Mouse (Mus musculus): ENCODE results near the gene Tex22. TPM values are rescaled to one million over a fixed set of nuclear protein-coding genes. Genes with fewer than 3 reads are reported as not detected.

The Tex22 gene
- total RNA-seq (2021) (under 1 TPM; 0.21 to 0.27 TPM), polyA plus RNA-seq (2012; rRNA removed) (0.50 TPM in 1 of 2 replicates, not detected in the other)
- long read RNA-seq: 0 reads

DNA sequence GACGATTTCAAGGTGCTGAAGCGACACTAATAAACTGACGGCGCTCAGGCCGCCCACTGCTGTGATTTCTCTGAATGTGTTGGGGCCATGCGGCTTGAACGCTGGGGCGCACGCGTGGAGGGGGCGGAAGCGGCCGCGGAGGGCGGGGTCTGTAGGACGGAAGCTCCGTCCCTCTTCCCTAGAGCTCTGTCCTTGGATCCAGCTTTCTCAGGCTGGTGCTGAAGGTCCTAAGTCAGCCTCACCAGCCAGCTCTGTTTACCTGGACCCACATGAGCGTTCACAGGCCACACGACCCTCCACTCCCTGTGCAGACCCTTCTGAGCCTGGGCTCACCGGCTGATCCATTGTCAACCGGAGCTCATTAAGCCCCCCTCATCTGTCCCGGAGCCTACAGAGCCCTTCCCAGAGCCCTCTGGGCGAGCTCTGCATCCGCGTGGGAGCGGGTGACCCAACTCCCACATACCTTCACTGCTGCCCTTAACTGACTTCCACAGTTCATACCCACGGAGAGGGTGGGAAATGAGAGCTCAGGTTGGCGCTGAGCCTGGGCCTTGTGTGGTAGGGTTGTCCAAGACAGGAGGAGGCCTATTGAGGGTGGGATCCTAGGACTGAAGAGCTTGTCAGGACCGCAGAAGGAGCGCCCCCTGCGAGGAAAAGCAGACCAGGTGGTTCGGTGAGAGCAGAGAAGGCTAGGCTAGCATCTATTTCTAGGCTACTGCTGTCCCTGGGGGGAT lies at the start of gene Tex22:
Gene Tex22, plus strand, starts transcription at position 174 of the 734 bp plus-strand sequence.
- intact Hi-C loops (cut with DNase I): loop anchor here (1.0 to 10.0 kb wide), 4 partner anchors 23 to 200 kb away; no protein-coding TSS in a partner anchor
- TF ChIP-seq POLR2A (IDR thresholded peaks at IDR 0.05; ENCODE audit: insufficient read depth, low read depth, low read length): peak; percentile 98
- TF ChIP-seq CTCF (IDR thresholded peaks at IDR 0.05): no peak
- TF ChIP-seq EP300 (IDR thresholded peaks at IDR 0.05; ENCODE audit: insufficient read depth, low read depth, low read length): peak; percentile 79

DNA sequence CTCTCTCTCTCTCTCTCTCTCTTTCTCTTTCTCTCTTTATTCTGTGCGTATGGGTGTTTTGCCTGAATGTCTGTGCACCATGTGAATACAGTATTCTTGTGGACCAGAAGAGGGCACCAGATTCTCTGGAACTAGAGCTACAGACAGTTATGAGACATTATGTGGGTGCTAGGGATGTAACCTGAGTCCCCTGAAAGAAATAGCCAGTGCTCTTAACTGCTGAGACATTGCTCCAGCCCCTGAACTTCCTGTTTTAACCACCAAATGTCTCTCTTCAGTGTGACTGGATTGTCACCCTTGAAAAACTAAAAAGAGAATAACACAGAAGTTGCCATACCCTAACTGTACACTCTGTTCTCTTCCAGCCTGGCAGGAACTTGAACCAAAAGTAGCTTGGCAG lies 47.7 kb upstream of the Tex22 start:
- no peak for DNase-seq
- H3K27ac ChIP-seq: no peak overlapping the region
- H3K4me1 ChIP-seq (ENCODE audit: control insufficient read depth, insufficient read depth, low read length): peaks cover 14% of the 10 kb centered on the region
- no peak overlapping the region for H3K4me3 ChIP-seq
- H3K79me2 ChIP-seq (replicated peaks; ENCODE audit: control insufficient read depth, insufficient read depth, low read length): peaks cover 3% of the 10 kb centered on the region; the same call in 1 of the 2 replicates
- WGBS: 96% methylated on average over 1 of the region's 1 CpGs
- H3K9ac ChIP-seq (ENCODE audit: low read depth, low read length): no peak overlapping the region
- intact Hi-C loops (cut with DNase I): no loop called here
- no peak for TF ChIP-seq POLR2A (IDR thresholded peaks at IDR 0.05; ENCODE audit: insufficient read depth, low read depth, low read length)
- no peak for TF ChIP-seq EP300 (IDR thresholded peaks at IDR 0.05; ENCODE audit: insufficient read depth, low read depth, low read length)
- TF ChIP-seq CTCF (IDR thresholded peaks at IDR 0.05): peak; percentile 33; the same call in 1 of the 2 replicates
- H3K36me3 ChIP-seq (ENCODE audit: control insufficient read depth, insufficient read depth, low read length): no peaks in the 10 kb centered on the region
- H3K27me3 ChIP-seq (ENCODE audit: control insufficient read depth, insufficient read depth, low read length): no peaks in the 10 kb centered on the region

More for the DNA sequence above, at the start of gene Tex22:
- Histone ChIP-seq H3K4me1 (ENCODE audit: control insufficient read depth, insufficient read depth, low read length) (no peaks in the 10 kb centered on the region), H3K36me3 (ENCODE audit: control insufficient read depth, insufficient read depth, low read length) (no peaks in the 10 kb centered on the region), H3K27ac (peak within 1 kb of the TSS; percentile 83), H3K4me3 (peak within 1 kb of the TSS; percentile 73), H3K27me3 (ENCODE audit: control insufficient read depth, insufficient read depth, low read length) (no peaks in the 10 kb centered on the region), H3K9ac (ENCODE audit: low read depth, low read length) (peak within 1 kb of the TSS; percentile 85), H3K79me2 (replicated peaks; ENCODE audit: control insufficient read depth, insufficient read depth, low read length) (no peaks in the 10 kb centered on the region)
- DNase-seq: peak; percentile 91 to 92
- 2% methylated on average over 32 of the region's 32 CpGs for whole genome bisulfite sequencing

GRCm38 (mm10) chr12:113027495-113027894 lies 46.8 kb upstream of the Tex22 start:
- intact Hi-C loops (cut with DNase I): no loop called here
- TF ChIP-seq POLR2A (IDR thresholded peaks at IDR 0.05; ENCODE audit: insufficient read depth, low read depth, low read length) (no peak), CTCF (IDR thresholded peaks at IDR 0.05) (no peak), EP300 (IDR thresholded peaks at IDR 0.05; ENCODE audit: insufficient read depth, low read depth, low read length) (no peak)
- Histone ChIP-seq H3K4me1 (ENCODE audit: control insufficient read depth, insufficient read depth, low read length) (peaks cover 21% of the 10 kb centered on the region), H3K27ac (no peak overlapping the region), H3K79me2 (replicated peaks; ENCODE audit: control insufficient read depth, insufficient read depth, low read length) (peaks cover 3% of the 10 kb centered on the region; the same call in 1 of the 2 replicates), H3K4me3 (no peak overlapping the region), H3K27me3 (ENCODE audit: control insufficient read depth, insufficient read depth, low read length) (no peaks in the 10 kb centered on the region), H3K9ac (ENCODE audit: low read depth, low read length) (no peak overlapping the region), H3K36me3 (ENCODE audit: control insufficient read depth, insufficient read depth, low read length) (no peaks in the 10 kb centered on the region)
- DNase-seq: peak in 1 of 2 experiments; percentile 17
- WGBS: 91% methylated on average over 2 of the region's 2 CpGs

DNA sequence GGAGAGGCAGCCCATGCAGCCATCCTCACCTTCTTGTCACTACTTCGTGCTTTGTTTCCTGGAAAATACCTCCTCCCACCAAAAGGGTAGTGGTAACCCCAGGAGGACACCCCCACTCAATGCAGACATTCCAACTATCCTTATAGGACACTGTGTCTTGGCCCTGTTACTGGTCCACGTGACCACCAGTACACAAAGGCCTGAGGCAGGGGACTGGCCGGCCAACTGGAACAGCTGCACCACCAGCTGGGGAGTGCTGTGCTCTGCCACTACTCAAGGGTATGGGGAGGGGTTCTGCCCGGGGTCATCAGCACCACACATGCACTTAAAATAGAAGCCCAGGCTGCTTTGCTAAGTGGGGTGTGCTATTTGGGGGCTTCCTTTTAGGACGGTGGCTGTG lies 46.2 kb upstream of the Tex22 start:
- intact Hi-C loops (cut with DNase I): no loop called here
- TF ChIP-seq CTCF (IDR thresholded peaks at IDR 0.05) (no peak), POLR2A (IDR thresholded peaks at IDR 0.05; ENCODE audit: insufficient read depth, low read depth, low read length) (no peak), EP300 (IDR thresholded peaks at IDR 0.05; ENCODE audit: insufficient read depth, low read depth, low read length) (no peak)
- Histone ChIP-seq H3K36me3 (ENCODE audit: control insufficient read depth, insufficient read depth, low read length) (no peaks in the 10 kb centered on the region), H3K79me2 (replicated peaks; ENCODE audit: control insufficient read depth, insufficient read depth, low read length) (peaks cover 3% of the 10 kb centered on the region; the same call in 1 of the 2 replicates), H3K4me1 (ENCODE audit: control insufficient read depth, insufficient read depth, low read length) (peaks cover 21% of the 10 kb centered on the region), H3K4me3 (no peak overlapping the region), H3K9ac (ENCODE audit: low read depth, low read length) (no peak overlapping the region), H3K27me3 (ENCODE audit: control insufficient read depth, insufficient read depth, low read length) (no peaks in the 10 kb centered on the region), H3K27ac (no peak overlapping the region)
- WGBS: 57% methylated on average over 5 of the region's 5 CpGs
- DNase-seq: peak in 1 of 2 experiments; percentile 33

- Histone ChIP-seq H3K27me3 (ENCODE audit: control insufficient read depth, insufficient read depth, low read length) (no peaks in the 10 kb centered on the region), H3K4me3 (no peak overlapping the region), H3K79me2 (replicated peaks; ENCODE audit: control insufficient read depth, insufficient read depth, low read length) (peaks cover 3% of the 10 kb centered on the region; the same call in 1 of the 2 replicates), H3K36me3 (ENCODE audit: control insufficient read depth, insufficient read depth, low read length) (no peaks in the 10 kb centered on the region), H3K4me1 (ENCODE audit: control insufficient read depth, insufficient read depth, low read length) (peaks cover 22% of the 10 kb centered on the region), H3K27ac (no peak overlapping the region), H3K9ac (ENCODE audit: low read depth, low read length) (no peak overlapping the region)
- TF ChIP-seq POLR2A (IDR thresholded peaks at IDR 0.05; ENCODE audit: insufficient read depth, low read depth, low read length): no peak
- 0 out of 2 replicates have a peak, but pooled peaks have one; percentile 37 for TF ChIP-seq EP300 (IDR thresholded peaks at IDR 0.05; ENCODE audit: insufficient read depth, low read depth, low read length)
- DNase-seq: peak in 1 of 2 experiments; percentile 35
- intact Hi-C loops (cut with DNase I): no loop called here
- WGBS: 55% methylated on average over 9 of the region's 9 CpGs
Observed at GRCm38 (mm10) chr12:113028898-113029297, 45.4 kb upstream of the Tex22 start.

- Histone ChIP-seq H3K27me3 (ENCODE audit: control insufficient read depth, insufficient read depth, low read length) (no peaks in the 10 kb centered on the region), H3K36me3 (ENCODE audit: control insufficient read depth, insufficient read depth, low read length) (no peaks in the 10 kb centered on the region), H3K4me3 (no peak overlapping the region), H3K9ac (ENCODE audit: low read depth, low read length) (no peak overlapping the region), H3K27ac (no peak overlapping the region), H3K79me2 (replicated peaks; ENCODE audit: control insufficient read depth, insufficient read depth, low read length) (0 out of 2 replicates have a peak, but pooled peaks cover 2% of the 10 kb centered on the region), H3K4me1 (ENCODE audit: control insufficient read depth, insufficient read depth, low read length) (peaks cover 24% of the 10 kb centered on the region)
- no peak for DNase-seq
- TF ChIP-seq EP300 (IDR thresholded peaks at IDR 0.05; ENCODE audit: insufficient read depth, low read depth, low read length) (no peak), CTCF (IDR thresholded peaks at IDR 0.05) (no peak), POLR2A (IDR thresholded peaks at IDR 0.05; ENCODE audit: insufficient read depth, low read depth, low read length) (no peak)
- intact Hi-C loops (cut with DNase I): no loop called here
- 79% methylated on average over 4 of the region's 4 CpGs for WGBS
Observed at GRCm38 (mm10) chr12:113030046-113030445, 44.3 kb upstream of the Tex22 start.

All from heart, adult 2 months (tissue).